Mouse (Mus musculus): Measurements from ENCODE around the gene Tmem125.

DNA sequence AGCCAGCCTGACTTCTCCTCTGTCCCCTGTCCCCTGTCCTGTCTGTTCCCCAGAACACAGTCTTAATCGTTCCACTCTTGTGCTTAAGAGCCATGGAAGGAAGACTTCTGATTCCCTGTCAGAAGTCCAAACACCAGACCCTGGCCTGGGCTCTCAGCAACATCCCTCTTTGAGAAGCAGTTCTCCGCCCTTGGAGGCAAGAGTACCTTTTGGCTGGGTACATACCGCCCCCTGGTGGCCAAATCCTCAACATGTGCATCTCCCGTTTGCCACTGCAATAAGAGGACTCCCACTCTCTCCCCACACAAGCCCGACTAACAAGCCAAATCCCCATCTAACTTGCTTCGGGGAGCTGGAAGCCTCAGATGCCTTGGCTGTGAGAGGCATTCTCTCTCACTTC, 32.3 kb upstream of the Tmem125 start:
- no peak for TF ChIP-seq GATA1 (IDR thresholded peaks at IDR 0.05; ENCODE audit: low read length)
- TF ChIP-seq TAL1 (IDR thresholded peaks at IDR 0.05; ENCODE audit: low read length) = no peak
